Mouse (Mus musculus) CD8-positive naive resting alpha-beta T cell, adult 2 months (primary cell): Measurements from ENCODE around the gene Wiz.

Experiments
- DNase-seq, 2 experiments: peaks; one replicate each; pipeline ENCODE4 v3.0.0; 2022; ENCODE audit warnings: low read depth in 2 of 2, low spot score in 2 of 2

The Wiz gene

GRCm38 (mm10) chr17:32349851-32350381 is 39.3 kb downstream of the Wiz start:
- no peak for DNase-seq

- DNase-seq, result peak in 1 of 2 experiments; percentile 38
Measured at GRCm38 (mm10) chr17:32349037-32349732, 40.1 kb downstream of the Wiz start.

GRCm38 (mm10) chr17:32348406-32348805 is 40.8 kb downstream of the Wiz start:
- no peak for DNase-seq

- no peak for DNase-seq
Measured at GRCm38 (mm10) chr17:32341102-32341501, 48.1 kb downstream of the Wiz start.

DNA sequence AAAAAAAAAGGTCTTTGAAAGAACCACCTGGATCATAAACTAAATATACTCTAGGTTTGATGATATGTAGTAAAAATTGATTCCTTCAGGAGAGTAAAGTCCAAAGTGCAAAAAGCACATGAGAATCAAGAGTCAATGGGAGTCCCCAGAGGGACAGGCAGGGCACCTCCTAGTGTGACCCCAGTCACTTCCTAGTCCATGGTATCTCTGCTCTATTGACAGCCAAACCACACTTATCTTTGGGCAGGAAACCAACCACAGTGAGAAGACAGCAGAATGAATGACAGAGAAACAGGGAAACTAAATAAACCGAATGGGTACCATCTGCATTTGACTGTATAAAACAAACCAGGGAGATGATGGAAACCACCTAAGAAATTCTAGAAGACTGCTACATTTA is 49.1 kb downstream of the Wiz start:
- DNase-seq, result no peak

DNA sequence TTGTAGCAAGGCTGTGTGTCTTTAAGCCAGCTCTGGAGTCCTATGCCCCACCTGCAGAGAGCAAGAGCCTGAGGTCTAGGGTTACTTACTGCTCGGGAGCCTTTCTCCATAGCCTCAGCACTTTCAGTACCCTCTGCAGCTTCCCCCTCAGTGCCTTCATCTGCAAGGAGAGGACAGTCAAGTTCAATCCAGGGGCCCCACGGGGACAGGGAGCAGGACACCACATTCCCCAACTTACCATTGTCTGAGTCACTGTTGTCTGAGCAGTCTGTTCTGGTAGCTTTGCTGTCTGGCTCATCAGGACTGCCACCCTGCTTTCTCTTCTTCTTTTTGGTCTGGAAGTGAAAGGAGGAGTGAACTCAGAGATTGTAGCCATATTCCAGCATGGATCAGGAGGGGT is 53.4 kb downstream of the Wiz start:
- no peak for DNase-seq

DNA sequence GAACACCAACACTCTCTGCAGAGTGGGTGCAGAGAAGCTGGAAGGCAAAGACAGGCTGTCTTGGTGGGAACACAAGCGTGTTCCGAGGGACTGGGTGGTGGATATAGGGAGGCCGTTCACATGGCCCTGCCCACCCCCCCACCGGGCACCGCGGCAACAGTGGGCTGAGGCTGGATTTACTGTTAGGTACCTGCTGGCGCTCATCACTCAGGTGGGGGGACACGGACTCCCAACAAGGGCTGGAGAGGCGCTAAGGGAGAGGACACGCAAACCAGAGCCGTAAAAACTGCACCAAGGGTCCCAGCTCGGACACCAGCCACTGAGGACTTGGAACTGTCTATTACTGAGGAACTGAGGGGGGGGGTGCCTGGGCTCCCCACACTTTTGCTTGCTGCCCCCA is 54.3 kb downstream of the Wiz start:
- no peak for DNase-seq

DNA sequence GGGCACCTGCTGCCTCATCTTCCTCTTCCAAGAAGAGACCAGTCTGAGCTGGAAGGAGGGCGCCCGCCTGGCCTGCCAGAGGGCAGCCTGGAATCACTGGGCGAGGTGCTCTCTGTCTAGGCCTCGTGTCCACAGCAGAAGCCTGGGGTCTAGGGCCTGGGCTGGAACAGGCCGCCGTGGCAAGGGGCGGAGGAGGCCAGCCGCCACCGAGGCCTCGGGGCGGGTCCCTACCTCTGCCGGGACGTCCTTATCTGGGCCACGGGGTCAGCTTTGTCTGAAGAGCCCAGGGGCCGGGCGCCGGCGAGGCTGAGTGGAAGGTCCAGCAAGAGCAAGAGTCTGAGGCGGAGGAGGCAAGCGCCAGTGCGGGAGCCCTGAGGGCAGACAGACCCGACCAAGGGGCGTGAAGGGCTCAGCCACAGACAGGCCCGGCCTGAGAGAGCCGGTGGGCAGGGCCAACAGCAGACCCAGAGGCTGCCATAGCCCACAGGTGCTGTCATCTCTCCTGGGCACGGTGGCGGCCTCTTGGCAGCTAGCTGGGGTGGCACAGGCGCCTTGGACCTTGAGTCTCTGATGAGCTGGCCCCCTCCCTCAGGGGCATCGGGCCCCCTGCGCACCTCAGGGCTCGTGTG is 55.5 kb downstream of the Wiz start:
- no peak for DNase-seq

GRCm38 (mm10) chr17:32327501-32327900 is 61.7 kb downstream of the Wiz start:
- no peak for DNase-seq

DNA sequence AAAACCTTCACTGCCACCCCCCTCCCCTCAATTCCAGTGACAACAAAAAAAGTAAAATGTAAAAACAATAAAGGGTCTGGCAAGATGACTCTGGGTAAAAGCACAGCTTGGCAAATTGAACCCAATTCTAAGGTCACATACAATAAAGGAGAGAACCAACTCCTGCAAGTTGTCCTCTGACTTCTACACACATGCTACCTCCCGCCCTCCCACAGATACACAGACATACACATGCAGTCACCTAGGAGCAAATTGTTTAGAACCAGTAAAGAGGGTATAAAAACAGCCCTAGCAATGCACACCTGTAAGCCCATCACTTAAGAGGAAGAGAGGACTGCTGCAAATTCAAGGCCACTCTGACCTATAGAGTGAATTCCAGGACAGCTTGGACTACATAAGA is 66.4 kb downstream of the Wiz start:
- DNase-seq, result no peak

GRCm38 (mm10) chr17:32321836-32322235 is 67.4 kb downstream of the Wiz start:
- no peak for DNase-seq

- no peak for DNase-seq
Measured at GRCm38 (mm10) chr17:32321390-32321734, 67.9 kb downstream of the Wiz start.

DNA sequence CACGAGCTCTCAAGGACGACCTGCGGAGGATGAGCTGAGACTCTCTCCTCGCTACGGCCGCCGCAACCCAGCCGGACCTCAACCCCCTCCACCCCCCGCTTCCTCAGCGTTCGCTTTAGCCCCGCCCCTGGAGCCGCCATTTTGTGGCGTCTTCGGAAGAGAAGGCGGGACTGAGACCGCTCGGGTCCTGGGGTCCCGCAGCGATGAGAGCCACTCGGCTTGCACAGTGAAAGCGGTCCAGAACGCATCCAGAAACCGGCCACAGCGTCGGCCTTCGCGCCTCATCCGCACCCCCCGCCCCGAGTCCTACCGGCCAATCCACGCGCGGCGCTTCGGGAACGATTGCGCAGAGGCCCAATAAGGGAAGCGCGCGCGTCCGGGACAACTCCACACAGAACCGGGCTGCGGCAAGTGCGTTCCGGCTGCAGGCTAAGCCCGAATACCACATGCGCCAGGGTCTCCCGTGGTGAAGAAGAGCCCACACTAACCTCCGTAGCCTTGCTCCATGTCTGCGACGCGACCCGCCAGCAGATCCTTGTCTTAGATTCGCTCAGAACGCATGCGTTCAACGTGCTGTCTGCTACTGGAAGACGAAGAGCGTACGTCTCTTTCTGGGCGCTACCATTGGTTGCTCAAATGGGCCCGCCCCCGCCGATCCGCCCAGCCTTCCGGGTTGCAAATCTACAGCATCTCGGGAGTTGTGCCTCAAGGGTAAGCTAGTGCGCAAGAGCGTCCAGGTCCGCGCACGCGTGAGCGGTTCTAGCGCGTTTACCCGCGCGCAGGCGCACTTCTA is 68.4 kb downstream of the Wiz start, which contains the start of gene Akap8:
Akap8 (minus strand) TSS at position 642 of the 793 bp plus-strand sequence.
- DNase-seq, result peak; percentile 94 to 96

- DNase-seq, result no peak
Measured at GRCm38 (mm10) chr17:32319950-32320349, 69.3 kb downstream of the Wiz start.

GRCm38 (mm10) chr17:32317708-32318107 is 71.5 kb downstream of the Wiz start:
- no peak for DNase-seq

DNA sequence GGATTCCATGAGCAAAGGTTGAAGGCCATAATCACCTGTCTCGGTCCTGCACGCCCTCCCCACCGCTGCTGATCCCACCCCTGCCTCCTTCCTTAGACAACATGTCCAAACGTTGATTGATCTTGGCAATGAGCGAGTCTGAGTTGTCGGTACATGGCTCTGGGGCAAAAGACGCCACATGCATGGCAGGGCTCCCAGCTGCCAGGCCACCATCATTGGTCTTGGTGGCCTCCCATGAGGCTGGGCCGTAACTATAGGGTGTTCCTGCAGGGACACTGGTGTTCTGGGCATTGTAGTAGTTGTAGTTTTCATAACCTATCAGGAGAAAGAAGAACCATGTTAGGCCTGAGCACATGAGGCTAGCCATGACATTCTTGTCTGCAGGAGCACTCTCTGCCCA is 72.2 kb downstream of the Wiz start:
- DNase-seq, result no peak

- no peak for DNase-seq
Measured at GRCm38 (mm10) chr17:32315560-32315959, 73.7 kb downstream of the Wiz start.

DNA sequence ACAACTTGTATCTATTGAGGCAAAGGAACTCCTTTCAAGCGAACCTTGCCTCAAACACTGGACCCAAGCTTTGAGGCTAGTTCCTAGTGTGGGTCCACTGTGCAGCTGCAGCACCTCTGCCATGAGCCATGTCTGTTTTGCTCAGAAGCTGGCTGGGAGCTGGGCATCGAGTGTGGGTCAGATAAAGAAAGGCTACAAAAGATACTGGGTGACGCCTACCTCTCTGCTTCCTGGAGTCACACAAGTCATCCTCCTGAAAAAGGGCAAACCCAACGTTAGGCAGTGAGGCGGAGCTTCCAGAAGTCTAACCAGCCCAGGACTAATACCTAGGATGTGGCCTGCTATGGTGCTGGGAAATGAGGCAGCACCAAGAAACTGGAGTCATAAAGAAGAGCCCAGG is 75.3 kb downstream of the Wiz start:
- no peak for DNase-seq

GRCm38 (mm10) chr17:32312801-32313200 is 76.4 kb downstream of the Wiz start:
- no peak for DNase-seq

DNA sequence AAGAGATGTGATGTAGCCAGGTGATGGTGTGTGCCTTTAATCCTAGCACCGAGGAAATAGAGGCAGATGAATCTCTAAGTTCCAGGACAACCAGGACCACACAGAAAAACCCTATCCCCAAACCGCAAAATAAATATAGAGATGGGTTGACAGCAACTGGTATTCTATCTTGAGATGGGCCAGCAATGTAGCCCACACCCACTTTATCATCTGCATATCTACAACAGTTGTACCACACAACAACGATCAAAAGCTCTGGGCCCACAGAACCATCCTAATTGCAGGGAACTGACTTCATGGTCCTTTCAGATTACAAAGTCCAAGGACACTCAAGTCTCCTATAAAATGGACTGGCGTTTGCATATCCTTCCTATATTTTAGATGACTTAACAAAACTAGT is 81.3 kb downstream of the Wiz start:
- no peak for DNase-seq
